Mouse (Mus musculus) liver, embryonic 11.5 days (tissue): Measurements from ENCODE around the gene Pelo. TPM values are rescaled to one million over a fixed set of nuclear protein-coding genes. Genes with fewer than 3 reads are reported as not detected.

Experiments
- ATAC-seq: fragments of 200-750 bp; cut with Nextera tagmentation; replicated peaks from 2 replicates; pipeline ENCODE4 v1.8.0; 2017; ENCODE audit warnings: moderate number of reproducible peaks, mild to moderate bottlenecking, moderate TSS enrichment, moderate library complexity; ENCODE audit not compliant: low FRiP score
- DNase-seq: peaks from one replicate; pipeline ENCODE4 v3.0.0-alpha.2; 2017; ENCODE audit warnings: low spot score
- H3K27ac ChIP-seq: fragments of 300-500 bp; sonication (generic); 2 replicates; pipeline ENCODE4 v1.5.1; 2014; ENCODE audit warnings: mild to moderate bottlenecking, low read depth, low read length, control low read depth
- H3K27me3 ChIP-seq: fragments of 300-500 bp; sonication (generic); replicated peaks from 2 replicates; pipeline ENCODE4 v1.6.1; 2014; ENCODE audit warnings: low read length, mixed read lengths; ENCODE audit not compliant: control insufficient read depth, insufficient read depth
- H3K36me3 ChIP-seq: fragments of 300-500 bp; sonication (generic); 2 replicates; pipeline ENCODE4 v1.6.1; 2014; ENCODE audit warnings: mild to moderate bottlenecking, low read length, moderate library complexity, mixed read lengths; ENCODE audit not compliant: control insufficient read depth, insufficient read depth
- H3K4me1 ChIP-seq: fragments of 300-500 bp; sonication (generic); replicated peaks from 2 replicates; pipeline ENCODE4 v1.6.1; 2014; ENCODE audit warnings: low read length, mixed read lengths; ENCODE audit not compliant: control insufficient read depth, insufficient read depth
- H3K4me2 ChIP-seq: fragments of 300-500 bp; sonication (generic); 2 replicates; pipeline ENCODE4 v1.6.1; 2014; ENCODE audit warnings: mild to moderate bottlenecking, control low read depth, moderate library complexity
- H3K4me3 ChIP-seq: fragments of 300-500 bp; sonication (generic); 2 replicates; pipeline ENCODE4 v1.5.1; 2014; ENCODE audit warnings: low read depth, low read length, control low read depth
- H3K9ac ChIP-seq: fragments of 300-500 bp; sonication (generic); 2 replicates; pipeline ENCODE4 v1.6.1; 2014; ENCODE audit warnings: low read depth, low read length, control low read depth
- H3K9me3 ChIP-seq: fragments of 300-500 bp; sonication (generic); 2 replicates; pipeline ENCODE4 v1.6.1; 2016; ENCODE audit warnings: low read length, inconsistent platforms, mixed read lengths; ENCODE audit not compliant: control insufficient read depth
- WGBS: fragments of 180-500 bp; shearing (Covaris S2); extraction: QIAGEN DNeasy Blood & Tissue Kit; methylation state at CpG from one replicate; pipeline ENCODE4 v1.1.7; 2014; 5-methylcytosine and 5-hydroxymethylcytosine counted together
- polyA plus RNA-seq: library from polyadenylated mRNA; unstranded; fragments of >200 nt; fragmentation: Nextera tagmentation; extraction: Ambion mirVana; gene quantifications from 2 replicates; pipeline ENCODE4 v1.2.1, GENCODE M21; 2014

Pelo gene
- polyA plus RNA-seq, 1 experiment from 2014 or later: 10.9 TPM

DNA sequence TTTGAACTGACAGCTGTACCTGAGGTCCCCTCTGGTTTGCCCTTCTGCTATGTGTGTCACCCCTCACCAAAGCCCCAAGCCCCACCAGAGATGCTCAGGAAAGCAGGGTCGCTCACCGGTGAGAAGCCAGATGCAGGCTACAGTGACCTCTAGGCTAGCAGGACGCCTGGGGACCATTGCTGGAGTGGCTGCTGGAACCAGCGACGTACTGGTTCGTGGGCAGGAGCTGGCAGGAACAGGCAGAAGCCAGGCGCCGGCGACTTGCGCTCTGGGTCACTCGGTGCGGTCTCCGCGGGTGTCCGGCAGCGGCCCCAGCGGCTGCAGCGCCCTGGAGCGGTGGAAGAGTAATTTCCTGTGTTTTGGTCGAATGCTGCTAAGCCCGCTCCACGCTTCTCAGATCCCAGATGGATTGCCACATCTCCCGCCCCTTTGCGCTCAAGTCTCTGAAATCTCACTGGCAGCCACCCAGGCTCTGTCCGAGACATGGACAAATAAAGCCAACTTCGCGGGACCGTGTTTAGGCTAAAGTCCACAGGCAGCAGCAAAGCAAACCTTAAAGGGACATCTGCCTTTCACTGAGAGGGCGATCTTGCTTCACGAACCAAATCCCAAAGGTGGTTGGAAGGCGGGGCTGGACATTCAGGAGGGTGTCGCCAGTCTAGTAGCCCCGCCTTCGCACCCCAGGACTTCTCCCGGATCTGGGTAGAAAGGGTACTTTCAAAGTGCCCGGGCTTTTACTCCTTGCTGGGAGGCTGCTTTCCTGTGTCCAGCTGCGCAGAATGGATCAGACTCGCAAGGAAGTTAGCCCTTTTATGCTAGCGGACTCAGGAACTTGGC is 11.6 kb upstream of the Pelo start, which contains the start of the genes Gm49395 and Itga1:
TSS of gene Gm49395 (minus strand) at position 567 of the 837 bp plus-strand sequence.
TSS of gene Itga1 (minus strand) at position 610 of the 837 bp plus-strand sequence.
- DNase-seq (peak; percentile 67), ATAC-seq (peak; percentile 78)
- no peaks in the 10 kb centered on the region for H3K9me3 ChIP-seq
- WGBS: 1% methylated on average over 39 of the region's 39 CpGs
- H3K9ac ChIP-seq: peak within 1 kb of the TSS; percentile 46
- peaks cover 19% of the 10 kb centered on the region for H3K27me3 ChIP-seq
- H3K27ac ChIP-seq: peak within 1 kb of the TSS; percentile 19; the same call in 1 of the 2 replicates
- H3K4me2 ChIP-seq: peak within 1 kb of the TSS; percentile 80
- no peaks in the 10 kb centered on the region for H3K4me1 ChIP-seq
- peak within 1 kb of the TSS; percentile 48 for H3K4me3 ChIP-seq
- H3K36me3 ChIP-seq: no peaks in the 10 kb centered on the region

DNA sequence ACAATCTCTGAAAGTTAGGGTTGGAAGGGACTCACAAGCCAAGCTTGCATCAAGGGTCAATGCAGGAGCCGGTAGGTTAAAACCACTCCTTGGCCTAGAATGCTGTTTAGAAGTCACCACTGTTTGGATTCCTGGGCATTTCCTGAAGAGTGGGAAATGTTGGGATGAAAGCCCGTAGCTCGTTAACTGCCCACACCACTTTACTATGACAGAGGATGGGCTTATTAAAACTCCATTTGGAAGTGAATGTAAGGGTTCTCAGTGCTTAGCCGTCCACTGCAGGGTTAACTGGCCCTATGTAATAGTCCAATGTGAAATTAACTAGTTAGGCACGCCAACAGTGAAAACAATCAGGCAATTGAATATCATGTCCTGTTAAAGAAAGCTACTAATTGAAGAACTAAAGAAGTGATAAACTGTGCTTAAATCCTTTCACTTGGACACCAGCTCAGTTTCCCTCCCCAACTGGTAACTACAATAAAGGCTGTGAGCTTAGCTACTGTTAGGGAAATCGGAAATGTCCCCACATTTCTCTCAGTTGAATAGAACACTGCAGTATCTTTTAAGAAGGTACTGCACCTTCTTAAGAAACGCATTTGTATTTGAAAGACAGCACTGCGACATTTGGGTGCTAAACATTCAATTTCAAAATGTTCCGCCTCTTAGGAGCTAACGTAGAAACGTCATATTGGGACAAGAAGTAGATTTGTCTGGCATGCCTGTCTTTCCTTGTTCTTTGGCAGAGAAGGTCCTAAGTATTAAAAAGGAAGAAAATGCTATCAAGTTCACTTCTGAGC is 10.6 kb upstream of the Pelo start:
- ATAC-seq (no peak), DNase-seq (no peak)
- peak overlapping the region; percentile 48 for H3K4me3 ChIP-seq
- H3K9me3 ChIP-seq: no peaks in the 10 kb centered on the region
- no peaks in the 10 kb centered on the region for H3K4me1 ChIP-seq
- 50% methylated on average over 11 of the region's 11 CpGs for WGBS
- no peaks in the 10 kb centered on the region for H3K36me3 ChIP-seq
- H3K27me3 ChIP-seq: peaks cover 19% of the 10 kb centered on the region
- H3K9ac ChIP-seq: peak overlapping the region; percentile 21
- H3K4me2 ChIP-seq: peak overlapping the region; percentile 80
- no peak overlapping the region for H3K27ac ChIP-seq

DNA sequence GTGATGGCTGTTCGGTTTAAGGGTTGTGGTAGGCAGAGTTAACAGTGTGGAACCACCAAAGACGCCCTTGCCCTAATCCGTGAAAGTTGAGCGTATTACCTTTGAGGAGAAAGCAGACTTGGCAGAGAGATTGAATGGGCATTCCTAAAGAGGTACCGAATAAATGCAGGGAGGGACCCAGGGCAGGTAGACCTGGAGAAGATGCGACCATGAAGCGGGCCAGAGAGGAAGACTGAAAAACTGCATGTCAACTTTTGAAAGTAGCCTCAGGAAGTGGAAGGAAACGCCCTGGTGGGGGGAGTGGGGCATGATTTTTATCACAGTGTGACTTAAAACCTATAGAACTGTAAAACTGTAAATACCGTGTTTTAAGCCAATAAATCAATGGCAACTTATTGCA is 9.4 kb upstream of the Pelo start:
- Histone ChIP-seq H3K4me2 (no peak overlapping the region), H3K4me3 (no peak overlapping the region), H3K9me3 (no peaks in the 10 kb centered on the region), H3K9ac (no peak overlapping the region), H3K27me3 (peaks cover 19% of the 10 kb centered on the region), H3K36me3 (no peaks in the 10 kb centered on the region), H3K4me1 (no peaks in the 10 kb centered on the region), H3K27ac (no peak overlapping the region)
- 80% methylated on average over 9 of the region's 9 CpGs for WGBS
- DNase-seq (no peak), ATAC-seq (no peak)

DNA sequence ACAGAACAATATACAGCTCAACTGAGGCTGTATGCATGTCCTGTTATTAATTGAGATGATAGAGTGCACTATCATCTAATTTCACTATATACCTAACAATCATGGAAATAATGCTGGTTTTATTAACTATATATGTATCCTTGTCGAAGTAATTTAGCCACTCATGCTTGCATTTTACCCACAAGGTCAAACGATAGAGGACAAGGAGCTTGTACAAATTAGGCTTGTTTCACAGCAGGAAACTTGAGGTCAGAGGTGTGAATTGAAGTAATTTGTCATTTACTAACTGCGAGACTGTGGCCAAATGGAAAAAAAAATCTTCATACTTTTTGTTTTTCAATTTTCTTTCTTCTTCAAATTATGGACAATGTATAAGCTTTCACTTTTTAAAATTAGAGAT is 8.2 kb upstream of the Pelo start:
- DNase-seq: no peak
- Histone ChIP-seq H3K9me3 (no peaks in the 10 kb centered on the region), H3K9ac (no peak overlapping the region), H3K4me2 (no peak overlapping the region), H3K36me3 (no peaks in the 10 kb centered on the region), H3K27ac (no peak overlapping the region), H3K4me3 (no peak overlapping the region), H3K4me1 (no peaks in the 10 kb centered on the region), H3K27me3 (peaks cover 19% of the 10 kb centered on the region)
- no peak for ATAC-seq
- WGBS: 61% methylated on average over 3 of the region's 3 CpGs

DNA sequence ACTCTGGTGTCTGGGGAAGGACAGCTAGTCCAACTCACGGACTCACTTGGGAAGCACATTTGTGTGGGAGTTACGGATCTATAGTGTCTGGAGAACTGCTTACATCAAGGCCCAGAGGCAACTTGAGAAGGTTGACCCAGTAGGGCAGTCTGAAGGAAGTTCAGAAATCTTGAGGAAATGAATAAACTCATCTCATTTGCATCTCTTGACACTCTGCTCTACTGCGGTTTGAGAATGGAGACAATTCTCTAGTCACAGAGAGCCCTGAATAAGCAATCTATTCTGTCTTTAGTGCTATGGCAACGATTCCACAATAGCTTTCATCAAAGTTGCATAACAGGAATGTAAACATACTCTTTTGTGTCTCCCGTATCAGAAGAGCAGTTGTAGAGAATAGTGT is 7.0 kb upstream of the Pelo start:
- Histone ChIP-seq H3K4me1 (no peaks in the 10 kb centered on the region), H3K9me3 (no peaks in the 10 kb centered on the region), H3K9ac (no peak overlapping the region), H3K4me3 (no peak overlapping the region), H3K27ac (no peak overlapping the region), H3K27me3 (peaks cover 16% of the 10 kb centered on the region), H3K36me3 (no peaks in the 10 kb centered on the region), H3K4me2 (no peak overlapping the region)
- no peak for ATAC-seq
- WGBS: 76% methylated on average over 5 of the region's 5 CpGs
- DNase-seq: no peak

DNA sequence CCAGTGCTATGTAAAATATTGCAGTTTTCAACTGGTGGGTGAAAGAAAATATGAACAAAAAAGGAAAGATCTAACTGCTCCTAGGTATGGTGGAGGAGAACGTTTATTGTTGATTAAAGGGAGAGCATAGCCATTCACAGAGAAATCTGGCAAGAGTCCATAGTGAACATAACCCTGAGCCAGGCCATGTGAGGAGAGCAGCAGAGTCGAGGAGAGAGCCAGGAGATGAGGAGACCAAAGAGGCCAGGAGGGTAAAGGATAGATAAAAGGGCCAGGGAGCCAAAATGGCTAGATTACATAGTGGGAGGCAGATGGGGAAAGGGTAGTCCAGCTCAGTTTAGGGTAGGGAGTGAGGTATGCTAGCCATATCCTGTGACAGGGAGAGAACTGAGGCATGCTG is 6.2 kb upstream of the Pelo start:
- H3K27me3 ChIP-seq: peaks cover 9% of the 10 kb centered on the region
- H3K36me3 ChIP-seq: no peaks in the 10 kb centered on the region
- H3K27ac ChIP-seq: no peak overlapping the region
- no peak overlapping the region for H3K4me3 ChIP-seq
- WGBS: 67% methylated on average over 2 of the region's 2 CpGs
- DNase-seq: no peak
- no peaks in the 10 kb centered on the region for H3K9me3 ChIP-seq
- no peak overlapping the region for H3K9ac ChIP-seq
- no peak for ATAC-seq
- H3K4me2 ChIP-seq: no peak overlapping the region
- H3K4me1 ChIP-seq: peaks cover 1% of the 10 kb centered on the region; the same call in 1 of the 2 replicates

DNA sequence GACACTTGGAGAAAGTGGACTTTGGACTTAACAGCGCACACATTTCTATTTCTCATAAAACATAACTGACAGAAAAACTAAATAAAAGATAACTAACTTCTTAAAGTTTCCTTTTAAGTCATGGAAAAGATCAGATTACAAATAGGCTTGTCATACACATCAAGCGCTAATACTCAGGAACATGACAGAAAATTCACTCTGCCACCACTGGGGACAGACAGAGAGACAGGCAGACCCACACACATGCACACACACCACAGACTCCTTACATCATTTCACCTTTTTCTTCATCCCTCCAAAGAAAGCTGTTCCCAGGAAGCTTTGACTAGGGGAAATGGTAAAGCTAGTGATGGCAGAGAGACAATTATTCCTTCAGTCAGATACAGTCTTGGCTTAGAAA is 5.4 kb upstream of the Pelo start:
- Histone ChIP-seq H3K4me2 (no peak overlapping the region), H3K4me3 (no peak overlapping the region), H3K36me3 (no peaks in the 10 kb centered on the region), H3K27ac (no peak overlapping the region), H3K4me1 (peaks cover 4% of the 10 kb centered on the region; the same call in 1 of the 2 replicates), H3K27me3 (peaks cover 3% of the 10 kb centered on the region; the same call in 1 of the 2 replicates), H3K9ac (no peak overlapping the region), H3K9me3 (no peaks in the 10 kb centered on the region)
- DNase-seq (no peak), ATAC-seq (no peak)
- 87% methylated on average over 2 of the region's 2 CpGs for WGBS

DNA sequence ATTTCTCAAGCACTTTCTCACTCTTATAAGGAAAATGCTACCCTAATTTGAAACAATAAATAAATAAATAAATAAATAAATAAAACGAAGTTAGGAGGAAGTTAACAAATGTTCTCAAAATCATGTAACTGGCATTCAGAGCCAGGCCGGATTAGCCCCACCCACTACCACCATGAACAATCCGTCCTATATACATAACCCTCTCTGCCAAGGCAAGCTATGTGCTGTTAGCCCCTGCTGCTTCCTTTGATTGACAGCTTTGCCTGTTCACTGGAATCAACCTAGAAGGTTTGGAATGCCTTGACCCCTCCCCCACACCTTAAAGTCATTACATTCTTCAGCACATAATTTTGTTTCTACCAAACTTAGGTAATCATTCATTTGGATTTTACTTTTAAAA is 1.5 kb upstream of the Pelo start:
- peaks cover 13% of the 10 kb centered on the region for H3K4me1 ChIP-seq
- H3K4me3 ChIP-seq: no peak overlapping the region
- no peaks in the 10 kb centered on the region for H3K27me3 ChIP-seq
- H3K4me2 ChIP-seq: peak overlapping the region; percentile 98
- no peak overlapping the region for H3K9ac ChIP-seq
- no peak for DNase-seq
- peaks cover 2% of the 10 kb centered on the region; the same call in 1 of the 2 replicates for H3K36me3 ChIP-seq
- WGBS: 62% methylated on average over 3 of the region's 3 CpGs
- no peak overlapping the region; the same call in 1 of the 2 replicates for H3K27ac ChIP-seq
- H3K9me3 ChIP-seq: no peaks in the 10 kb centered on the region
- ATAC-seq: no peak
